Mouse (Mus musculus): Measurements from ENCODE around the gene Gm21650. TPM values are rescaled to one million over a fixed set of nuclear protein-coding genes. Genes with fewer than 3 reads are reported as not detected.
"Not testable (repeated sequence)": the region's sequence is repeated elsewhere in the genome, so short reads cannot be mapped to it uniquely, and the experiment has no call there.

Gene Gm21650
- not detected in 2 replicates for polyA plus RNA-seq (2015; fragmentation: Nextera tagmentation; extraction: Ambion mirVana)

GRCm38 (mm10) chrY:77692508-77692907 lies at the start of gene Gm21650:
Gm21650 (plus strand) TSS chrY:77692808.
- H3K9me3 ChIP-seq; H3K9ac ChIP-seq; H3K27me3 ChIP-seq; H3K4me1 ChIP-seq (replicated peaks); H3K4me3 ChIP-seq; H3K36me3 ChIP-seq; ATAC-seq (ENCODE audit: low FRiP score); H3K4me2 ChIP-seq; H3K27ac ChIP-seq: not testable (repeated sequence)
- no CpG with 5 or more reads among the region's 6 CpGs for WGBS
